Mouse (Mus musculus): ENCODE measurements around the gene Cntn4. TPM values are rescaled to one million over a fixed set of nuclear protein-coding genes. Genes with fewer than 3 reads are reported as not detected.

The Cntn4 gene
- polyA plus RNA-seq, 1 experiment from 2014 or later, result 2.0 TPM

- Histone ChIP-seq H3K36me3 (ENCODE audit: control insufficient read depth, insufficient read depth, low read length) (no peaks in the 10 kb centered on the region), H3K4me2 (no peak overlapping the region), H3K9ac (ENCODE audit: low read length) (no peak overlapping the region), H3K9me3 (ENCODE audit: control insufficient read depth, low read length) (no peaks in the 10 kb centered on the region), H3K27me3 (ENCODE audit: control insufficient read depth, insufficient read depth, low read length) (no peaks in the 10 kb centered on the region), H3K4me1 (ENCODE audit: control insufficient read depth, insufficient read depth, low read length) (no peaks in the 10 kb centered on the region), H3K4me3 (ENCODE audit: low read depth, low read length) (no peak overlapping the region), H3K27ac (ENCODE audit: low read depth, low read length) (no peak overlapping the region)
- DNase-seq (ENCODE audit: low spot score, missing footprints), result no peak
- 34% methylated on average over 6 of the region's 6 CpGs for WGBS
- ATAC-seq (ENCODE audit: low FRiP score), result peak; percentile 66
Observed at GRCm38 (mm10) chr6:106663780-106664651, 986.6 kb downstream of the Cntn4 start.

DNA sequence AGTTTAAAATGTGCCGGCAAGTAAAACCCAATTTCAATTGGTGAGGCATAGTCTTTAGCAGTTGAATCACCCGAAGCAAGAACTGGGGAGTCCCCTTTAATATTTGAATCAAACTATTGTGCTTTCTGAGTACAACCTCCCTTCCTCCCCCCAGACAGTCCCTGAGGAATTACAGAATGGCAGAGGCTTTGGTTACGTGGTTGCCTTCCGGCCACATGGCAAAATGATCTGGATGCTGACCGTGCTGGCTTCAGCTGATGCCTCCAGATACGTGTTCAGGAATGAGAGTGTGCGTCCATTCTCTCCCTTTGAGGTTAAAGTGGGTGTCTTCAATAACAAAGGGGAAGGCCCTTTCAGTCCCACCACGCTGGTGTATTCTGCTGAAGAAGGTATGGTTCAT lies 998.1 kb downstream of the Cntn4 start:
- H3K4me1 ChIP-seq (ENCODE audit: control insufficient read depth, insufficient read depth, low read length), result no peaks in the 10 kb centered on the region
- no peaks in the 10 kb centered on the region for H3K27me3 ChIP-seq (ENCODE audit: control insufficient read depth, insufficient read depth, low read length)
- ATAC-seq (ENCODE audit: low FRiP score) (no peak), DNase-seq (ENCODE audit: low spot score, missing footprints) (no peak)
- H3K9me3 ChIP-seq (ENCODE audit: control insufficient read depth, low read length), result no peaks in the 10 kb centered on the region
- H3K27ac ChIP-seq (ENCODE audit: low read depth, low read length), result no peak overlapping the region
- no peaks in the 10 kb centered on the region for H3K36me3 ChIP-seq (ENCODE audit: control insufficient read depth, insufficient read depth, low read length)
- WGBS, result 86% methylated on average over 8 of the region's 8 CpGs
- no peak overlapping the region for H3K9ac ChIP-seq (ENCODE audit: low read length)
- H3K4me3 ChIP-seq (ENCODE audit: low read depth, low read length), result no peak overlapping the region
- H3K4me2 ChIP-seq, result no peak overlapping the region

GRCm38 (mm10) chr6:106701931-106702330 lies 1024.5 kb downstream of the Cntn4 start:
- 76% methylated on average over 3 of the region's 3 CpGs for WGBS
- H3K27ac ChIP-seq (ENCODE audit: low read depth, low read length), result no peak overlapping the region
- H3K4me1 ChIP-seq (ENCODE audit: control insufficient read depth, insufficient read depth, low read length), result no peaks in the 10 kb centered on the region
- no peak for DNase-seq (ENCODE audit: low spot score, missing footprints)
- H3K9me3 ChIP-seq (ENCODE audit: control insufficient read depth, low read length), result no peaks in the 10 kb centered on the region
- ATAC-seq (ENCODE audit: low FRiP score), result no peak
- no peak overlapping the region for H3K9ac ChIP-seq (ENCODE audit: low read length)
- H3K27me3 ChIP-seq (ENCODE audit: control insufficient read depth, insufficient read depth, low read length), result no peaks in the 10 kb centered on the region
- H3K4me2 ChIP-seq, result no peak overlapping the region
- no peak overlapping the region for H3K4me3 ChIP-seq (ENCODE audit: low read depth, low read length)
- no peaks in the 10 kb centered on the region for H3K36me3 ChIP-seq (ENCODE audit: control insufficient read depth, insufficient read depth, low read length)

- H3K9me3 ChIP-seq (ENCODE audit: control insufficient read depth, low read length), result no peaks in the 10 kb centered on the region
- 67% methylated on average over 3 of the region's 3 CpGs for WGBS
Observed at GRCm38 (mm10) chr6:106705506-106706035, 1028.1 kb downstream of the Cntn4 start.

DNA sequence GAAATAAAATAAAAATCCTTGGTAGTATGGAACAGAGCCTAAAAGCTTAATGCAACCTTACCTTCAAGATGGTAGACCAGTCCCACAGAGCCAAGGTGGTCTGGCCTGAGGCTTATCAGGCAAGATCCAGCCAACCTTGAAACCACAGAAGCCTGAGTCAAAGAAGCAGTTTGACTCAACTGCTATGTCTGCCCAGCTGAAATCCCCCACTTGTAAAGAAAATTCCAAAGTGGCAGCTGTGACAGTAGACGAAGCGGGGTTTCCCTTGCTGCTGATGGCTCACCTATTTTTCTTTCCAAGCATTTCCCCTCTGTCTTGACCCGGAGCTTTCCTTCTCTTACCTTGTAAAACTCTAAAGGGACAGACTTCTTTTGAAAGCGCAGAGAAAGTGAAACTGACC lies 1048.2 kb downstream of the Cntn4 start:
- Histone ChIP-seq H3K4me2 (no peak overlapping the region), H3K9ac (ENCODE audit: low read length) (no peak overlapping the region), H3K27ac (ENCODE audit: low read depth, low read length) (no peak overlapping the region), H3K36me3 (ENCODE audit: control insufficient read depth, insufficient read depth, low read length) (no peaks in the 10 kb centered on the region), H3K4me3 (ENCODE audit: low read depth, low read length) (no peak overlapping the region), H3K27me3 (ENCODE audit: control insufficient read depth, insufficient read depth, low read length) (no peaks in the 10 kb centered on the region), H3K4me1 (ENCODE audit: control insufficient read depth, insufficient read depth, low read length) (no peaks in the 10 kb centered on the region), H3K9me3 (ENCODE audit: control insufficient read depth, low read length) (no peaks in the 10 kb centered on the region)
- WGBS, result 92% methylated on average over 4 of the region's 4 CpGs
- DNase-seq (ENCODE audit: low spot score, missing footprints) (no peak), ATAC-seq (ENCODE audit: low FRiP score) (no peak)

More at GRCm38 (mm10) chr6:106705506-106706035, 1028.1 kb downstream of the Cntn4 start:
- Histone ChIP-seq H3K4me1 (ENCODE audit: control insufficient read depth, insufficient read depth, low read length) (no peaks in the 10 kb centered on the region), H3K4me2 (no peak overlapping the region), H3K36me3 (ENCODE audit: control insufficient read depth, insufficient read depth, low read length) (no peaks in the 10 kb centered on the region), H3K4me3 (ENCODE audit: low read depth, low read length) (no peak overlapping the region), H3K27ac (ENCODE audit: low read depth, low read length) (no peak overlapping the region), H3K27me3 (ENCODE audit: control insufficient read depth, insufficient read depth, low read length) (no peaks in the 10 kb centered on the region), H3K9ac (ENCODE audit: low read length) (no peak overlapping the region)
- DNase-seq (ENCODE audit: low spot score, missing footprints), result no peak
- ATAC-seq (ENCODE audit: low FRiP score), result no peak

GRCm38 (mm10) chr6:106726078-106726477 lies 1048.6 kb downstream of the Cntn4 start:
- DNase-seq (ENCODE audit: low spot score, missing footprints), result no peak
- no peak for ATAC-seq (ENCODE audit: low FRiP score)
- Histone ChIP-seq H3K4me1 (ENCODE audit: control insufficient read depth, insufficient read depth, low read length) (no peaks in the 10 kb centered on the region), H3K27me3 (ENCODE audit: control insufficient read depth, insufficient read depth, low read length) (no peaks in the 10 kb centered on the region), H3K9ac (ENCODE audit: low read length) (no peak overlapping the region), H3K9me3 (ENCODE audit: control insufficient read depth, low read length) (no peaks in the 10 kb centered on the region), H3K4me3 (ENCODE audit: low read depth, low read length) (no peak overlapping the region), H3K27ac (ENCODE audit: low read depth, low read length) (no peak overlapping the region), H3K4me2 (no peak overlapping the region), H3K36me3 (ENCODE audit: control insufficient read depth, insufficient read depth, low read length) (no peaks in the 10 kb centered on the region)
- 78% methylated on average over 6 of the region's 6 CpGs for WGBS

DNA sequence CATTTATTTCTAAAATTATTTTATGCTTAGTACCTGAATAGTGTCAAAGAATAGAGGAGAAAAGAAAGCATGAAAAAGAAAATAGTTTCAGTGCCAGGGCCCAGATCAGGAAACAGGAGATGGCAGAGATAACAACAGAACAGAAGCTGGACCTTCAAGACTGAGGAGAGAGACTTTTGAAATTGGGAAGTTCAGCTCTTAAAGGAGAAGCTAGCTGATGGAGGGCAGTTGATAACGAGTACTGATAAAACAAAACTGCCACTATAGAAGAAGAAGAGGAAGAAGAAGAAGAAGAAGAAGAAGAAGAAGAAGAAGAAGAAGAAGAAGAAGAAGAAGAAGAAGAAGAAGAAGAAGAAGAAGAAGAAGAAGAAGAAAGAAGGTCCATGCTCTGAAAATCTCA lies 1050.2 kb downstream of the Cntn4 start:
- H3K27me3 ChIP-seq (ENCODE audit: control insufficient read depth, insufficient read depth, low read length), result no peaks in the 10 kb centered on the region
- DNase-seq (ENCODE audit: low spot score, missing footprints) (no peak), ATAC-seq (ENCODE audit: low FRiP score) (no peak)
- H3K27ac ChIP-seq (ENCODE audit: low read depth, low read length), result no peak overlapping the region
- 79% methylated on average over 1 of the region's 1 CpGs for WGBS
- H3K4me3 ChIP-seq (ENCODE audit: low read depth, low read length), result no peak overlapping the region
- H3K36me3 ChIP-seq (ENCODE audit: control insufficient read depth, insufficient read depth, low read length), result no peaks in the 10 kb centered on the region
- H3K4me2 ChIP-seq, result no peak overlapping the region
- no peak overlapping the region for H3K9ac ChIP-seq (ENCODE audit: low read length)
- no peaks in the 10 kb centered on the region for H3K4me1 ChIP-seq (ENCODE audit: control insufficient read depth, insufficient read depth, low read length)
- H3K9me3 ChIP-seq (ENCODE audit: control insufficient read depth, low read length), result no peaks in the 10 kb centered on the region

DNA sequence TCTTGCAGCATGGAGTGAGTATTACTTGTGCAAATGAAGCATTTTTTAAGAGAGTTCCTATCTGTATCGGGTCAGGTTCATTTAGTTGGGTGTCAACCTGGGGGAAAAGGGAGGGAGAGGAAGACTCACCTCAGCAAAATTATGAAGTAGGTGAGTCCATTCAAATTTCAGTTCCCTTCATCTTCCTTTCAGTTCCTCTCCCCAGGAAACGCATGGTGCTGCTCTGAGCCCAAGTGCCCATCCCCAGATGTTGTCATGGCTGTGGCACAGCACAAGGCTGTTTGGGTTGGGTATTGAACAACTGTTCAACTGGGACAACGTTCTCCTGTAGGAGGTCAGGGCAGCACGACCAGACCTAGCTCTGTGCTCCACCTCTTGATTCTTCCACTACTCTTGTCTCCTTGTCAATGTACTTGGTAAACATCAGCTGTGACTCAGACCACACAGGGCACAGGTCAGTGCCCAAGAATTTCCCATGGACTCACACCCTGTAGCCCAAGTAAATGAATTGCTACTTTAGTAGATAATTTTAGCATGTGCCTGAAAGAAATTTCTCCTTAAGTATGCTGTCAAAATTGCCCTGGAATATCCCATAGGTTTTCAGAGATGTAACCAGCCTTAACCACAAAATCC lies 1052.3 kb downstream of the Cntn4 start:
- H3K27ac ChIP-seq (ENCODE audit: low read depth, low read length), result no peak overlapping the region
- ATAC-seq (ENCODE audit: low FRiP score), result no peak

DNA sequence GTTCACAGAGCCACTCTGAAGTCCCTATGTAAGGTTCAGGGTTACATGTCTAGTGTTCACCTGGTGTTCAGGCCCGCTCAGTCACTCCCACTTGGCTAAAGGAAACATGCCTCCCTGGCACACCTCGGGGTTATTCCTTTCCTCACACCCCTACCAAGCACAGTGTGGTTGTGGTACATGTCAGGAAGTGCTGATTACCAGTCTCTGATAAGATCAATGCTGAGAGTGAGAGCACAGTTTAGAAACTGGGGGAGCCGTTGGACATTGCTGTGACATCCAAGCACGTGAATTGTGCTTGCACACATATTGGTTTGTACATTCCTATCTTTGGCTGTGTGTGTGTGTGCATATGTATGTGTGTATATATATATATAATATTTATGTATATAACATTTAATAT lies 1055.1 kb downstream of the Cntn4 start:
- H3K4me3 ChIP-seq (ENCODE audit: low read depth, low read length), result no peak overlapping the region
- H3K9ac ChIP-seq (ENCODE audit: low read length), result no peak overlapping the region
- H3K36me3 ChIP-seq (ENCODE audit: control insufficient read depth, insufficient read depth, low read length), result no peaks in the 10 kb centered on the region
- H3K27me3 ChIP-seq (ENCODE audit: control insufficient read depth, insufficient read depth, low read length), result no peaks in the 10 kb centered on the region
- 88% methylated on average over 4 of the region's 4 CpGs for WGBS
- no peak overlapping the region for H3K27ac ChIP-seq (ENCODE audit: low read depth, low read length)
- H3K9me3 ChIP-seq (ENCODE audit: control insufficient read depth, low read length), result no peaks in the 10 kb centered on the region
- no peak overlapping the region for H3K4me2 ChIP-seq
- ATAC-seq (ENCODE audit: low FRiP score), result no peak
- no peaks in the 10 kb centered on the region for H3K4me1 ChIP-seq (ENCODE audit: control insufficient read depth, insufficient read depth, low read length)
- no peak for DNase-seq (ENCODE audit: low spot score, missing footprints)

More for the DNA sequence above, 1052.3 kb downstream of the Cntn4 start:
- Histone ChIP-seq H3K9me3 (ENCODE audit: control insufficient read depth, low read length) (no peaks in the 10 kb centered on the region), H3K4me1 (ENCODE audit: control insufficient read depth, insufficient read depth, low read length) (no peaks in the 10 kb centered on the region), H3K4me2 (no peak overlapping the region), H3K36me3 (ENCODE audit: control insufficient read depth, insufficient read depth, low read length) (no peaks in the 10 kb centered on the region), H3K27me3 (ENCODE audit: control insufficient read depth, insufficient read depth, low read length) (no peaks in the 10 kb centered on the region), H3K4me3 (ENCODE audit: low read depth, low read length) (no peak overlapping the region), H3K9ac (ENCODE audit: low read length) (no peak overlapping the region)
- WGBS, result 79% methylated on average over 4 of the region's 4 CpGs
- no peak for DNase-seq (ENCODE audit: low spot score, missing footprints)

Data from midbrain, embryonic 11.5 days (tissue).